Mouse (Mus musculus) kidney, adult 2 months (tissue): ENCODE data around the gene Foxd1.

Experiments used
- CTCF ChIP-seq: fragments of 200-500 bp; conservative IDR thresholded peaks from 2 replicates; pipeline ENCODE4 v1.5.1; 2011; ENCODE audit warnings: low read depth, mild to moderate bottlenecking, control low read depth, low read length, moderate library complexity, mixed read lengths; ENCODE audit not compliant: insufficient read depth, insufficient read length
- POLR2A ChIP-seq: fragments of 200-500 bp; IDR thresholded peaks from one replicate; pipeline ENCODE4 v1.6.1; 2011; ENCODE audit warnings: low read depth, low read length, control low read depth

DNA sequence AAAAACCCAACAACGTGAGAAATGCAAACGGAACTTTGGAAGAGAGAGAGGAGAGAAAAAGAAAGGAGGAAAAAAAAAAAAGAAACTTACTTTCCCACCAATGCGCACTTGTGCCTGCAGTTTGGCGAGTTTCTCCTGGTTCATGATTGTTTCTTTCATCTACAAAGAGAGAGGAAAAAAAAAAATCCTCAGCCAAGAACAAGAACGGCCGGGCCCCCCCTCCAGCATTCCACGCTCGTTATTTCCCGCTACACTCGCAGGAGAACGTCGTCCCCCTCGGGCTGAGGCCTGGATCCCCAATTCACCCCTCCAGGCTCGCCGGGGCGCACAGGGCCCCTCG, 37.9 kb upstream of the Foxd1 start:
- TF ChIP-seq POLR2A (no peak), CTCF (no peak)
